Mouse (Mus musculus) C2C12 (cell line): ENCODE results near the gene Vsx2.

Experiments
- CEBPB ChIP-seq: IDR thresholded peaks from one replicate; pipeline ENCODE4 v1.6.1; 2011; ENCODE audit warnings: low read depth, mild to moderate bottlenecking, control low read depth, moderate library complexity
- CTCF ChIP-seq: IDR thresholded peaks from one replicate; pipeline ENCODE4 v1.5.1; 2011; ENCODE audit not compliant: control insufficient read depth, insufficient read depth, insufficient read length
- FOSL1 ChIP-seq: IDR thresholded peaks from one replicate; pipeline ENCODE4 v1.8.0; 2011; ENCODE audit warnings: mild to moderate bottlenecking, low read length; ENCODE audit not compliant: poor library complexity, insufficient read depth, severe bottlenecking
- MAX ChIP-seq: IDR thresholded peaks from one replicate; pipeline ENCODE4 v1.6.1; 2011; ENCODE audit warnings: mild to moderate bottlenecking, control low read depth
- MYOD1 ChIP-seq: IDR thresholded peaks from one replicate; pipeline ENCODE4 v1.6.1; 2011; ENCODE audit warnings: low read depth; ENCODE audit not compliant: control insufficient read depth, insufficient read length

DNA sequence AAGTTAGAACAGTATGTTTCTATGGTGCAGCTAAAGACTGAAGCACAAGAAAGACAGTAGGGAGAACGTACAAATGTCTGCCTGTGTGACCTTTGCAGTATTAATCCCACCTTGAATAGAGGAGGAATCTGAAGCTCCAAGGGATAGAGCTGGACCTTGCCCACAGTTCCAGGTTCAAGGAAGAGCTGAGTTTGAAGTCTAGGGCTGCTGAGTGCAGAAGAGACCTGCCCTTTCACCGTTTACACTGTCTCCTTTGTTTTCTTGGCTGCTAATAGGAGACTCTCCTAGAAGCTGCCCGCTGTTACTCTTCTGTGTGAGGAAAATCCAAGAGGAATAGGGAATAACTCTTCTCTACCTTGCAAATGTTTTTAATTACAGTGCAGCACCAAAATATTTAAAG, 45.8 kb upstream of the Vsx2 start:
- TF ChIP-seq CTCF: no peak
- no peak for TF ChIP-seq MAX
- no peak for TF ChIP-seq CEBPB
- no peak for TF ChIP-seq FOSL1
- TF ChIP-seq MYOD1: no peak
